Mouse (Mus musculus) limb, embryonic 13.5 days (tissue): ENCODE data around the gene Usp32. TPM values are rescaled to one million over a fixed set of nuclear protein-coding genes. Genes with fewer than 3 reads are reported as not detected.
"Not testable (repeated sequence)": the region's sequence is repeated elsewhere in the genome, so short reads cannot be mapped to it uniquely, and the experiment has no call there.

Experiments
- ATAC-seq: fragments of 200-750 bp; cut with Nextera tagmentation; 2 replicates; pipeline ENCODE4 v1.8.0; 2017; ENCODE audit warnings: low read depth, moderate number of reproducible peaks, moderate TSS enrichment; ENCODE audit not compliant: low FRiP score
- H3K27ac ChIP-seq: fragments of 300-500 bp; sonication (generic); 2 replicates; pipeline ENCODE4 v1.5.1; 2015; ENCODE audit warnings: inconsistent platforms, mild to moderate bottlenecking, moderate library complexity
- H3K27me3 ChIP-seq: fragments of 300-500 bp; sonication (generic); 2 replicates; pipeline ENCODE4 v1.6.1; 2015; ENCODE audit warnings: mild to moderate bottlenecking, inconsistent platforms
- H3K36me3 ChIP-seq: fragments of 300-500 bp; sonication (generic); 2 replicates; pipeline ENCODE4 v1.6.1; 2015; ENCODE audit warnings: inconsistent platforms, mild to moderate bottlenecking, moderate library complexity
- H3K4me1 ChIP-seq: fragments of 300-500 bp; sonication (generic); 2 replicates; pipeline ENCODE4 v1.6.1; 2015; ENCODE audit warnings: inconsistent platforms
- H3K4me2 ChIP-seq: fragments of 300-500 bp; sonication (generic); replicated peaks from 2 replicates; pipeline ENCODE4 v1.6.1; 2015; ENCODE audit warnings: inconsistent platforms, mild to moderate bottlenecking, moderate library complexity
- H3K4me3 ChIP-seq: fragments of 300-500 bp; sonication (generic); 2 replicates; pipeline ENCODE4 v1.5.1; 2015; ENCODE audit warnings: moderate library complexity, mild to moderate bottlenecking, inconsistent platforms
- H3K9ac ChIP-seq: fragments of 300-500 bp; sonication (generic); 2 replicates; pipeline ENCODE4 v1.6.1; 2015; ENCODE audit warnings: mild to moderate bottlenecking, inconsistent platforms
- H3K9me3 ChIP-seq: fragments of 300-500 bp; sonication (generic); 2 replicates; pipeline ENCODE4 v1.6.1; 2016; ENCODE audit warnings: inconsistent platforms
- WGBS: fragments of 180-500 bp; shearing (Covaris S2); methylation state at CpG from one replicate; pipeline ENCODE4 v1.1.7; 2015; 5-methylcytosine and 5-hydroxymethylcytosine counted together
- polyA plus RNA-seq: library from polyadenylated mRNA; unstranded; fragments of >200 nt; fragmentation: Nextera tagmentation; extraction: Ambion mirVana; gene quantifications from 2 replicates; pipeline ENCODE4 v1.2.1, GENCODE M21; 2015

Gene Usp32
- polyA plus RNA-seq, 1 experiment from 2014 or later = 3.7 TPM

- no peaks in the 10 kb centered on the region for H3K27me3 ChIP-seq
- 87% methylated on average over 1 of the region's 1 CpGs for WGBS
- H3K36me3 ChIP-seq = no peaks in the 10 kb centered on the region
- ATAC-seq = no peak
- H3K4me1 ChIP-seq = peaks cover 11% of the 10 kb centered on the region
- H3K27ac ChIP-seq = no peak overlapping the region
- no peak overlapping the region for H3K4me2 ChIP-seq
- no peaks in the 10 kb centered on the region for H3K9me3 ChIP-seq
- no peak overlapping the region for H3K9ac ChIP-seq
- no peak overlapping the region for H3K4me3 ChIP-seq
Measured at GRCm38 (mm10) chr11:85167503-85167902, 27.5 kb upstream of the Usp32 start.

GRCm38 (mm10) chr11:85164371-85164770 lies 24.4 kb upstream of the Usp32 start:
- no peaks in the 10 kb centered on the region for H3K27me3 ChIP-seq
- H3K9ac ChIP-seq = no peak overlapping the region
- H3K4me1 ChIP-seq = no peaks in the 10 kb centered on the region
- H3K4me3 ChIP-seq = no peak overlapping the region
- H3K27ac ChIP-seq = no peak overlapping the region
- no peak for ATAC-seq
- H3K9me3 ChIP-seq = no peaks in the 10 kb centered on the region
- H3K4me2 ChIP-seq = no peak overlapping the region
- no peaks in the 10 kb centered on the region for H3K36me3 ChIP-seq

GRCm38 (mm10) chr11:85163014-85163413 lies 23.1 kb upstream of the Usp32 start:
- H3K27ac ChIP-seq, H3K4me2 ChIP-seq, H3K9ac ChIP-seq, H3K9me3 ChIP-seq, H3K27me3 ChIP-seq, H3K36me3 ChIP-seq, H3K4me3 ChIP-seq, H3K4me1 ChIP-seq, ATAC-seq: not testable (repeated sequence)
- WGBS = 59% methylated on average over 1 of the region's 1 CpGs

- Histone ChIP-seq H3K9me3 (no peaks in the 10 kb centered on the region), H3K27me3 (no peaks in the 10 kb centered on the region), H3K4me3 (no peak overlapping the region), H3K4me1 (no peaks in the 10 kb centered on the region), H3K9ac (no peak overlapping the region), H3K27ac (no peak overlapping the region), H3K4me2 (no peak overlapping the region), H3K36me3 (no peaks in the 10 kb centered on the region)
- no peak for ATAC-seq
- WGBS = 54% methylated on average over 2 of the region's 2 CpGs
Measured at GRCm38 (mm10) chr11:85157301-85157700, 17.3 kb upstream of the Usp32 start.

GRCm38 (mm10) chr11:85152256-85152930 lies 12.4 kb upstream of the Usp32 start:
- no peaks in the 10 kb centered on the region for H3K4me1 ChIP-seq
- 74% methylated on average over 2 of the region's 2 CpGs for WGBS
- no peak overlapping the region for H3K9ac ChIP-seq
- no peak overlapping the region for H3K4me2 ChIP-seq
- no peak overlapping the region for H3K4me3 ChIP-seq
- no peaks in the 10 kb centered on the region for H3K27me3 ChIP-seq
- H3K27ac ChIP-seq = no peak overlapping the region
- ATAC-seq = no peak
- H3K9me3 ChIP-seq = no peaks in the 10 kb centered on the region
- no peaks in the 10 kb centered on the region for H3K36me3 ChIP-seq

GRCm38 (mm10) chr11:85138776-85139474 lies 1.0 kb downstream of the Usp32 start:
- Histone ChIP-seq H3K27ac (peak overlapping the region; percentile 67; the same call in 1 of the 2 replicates), H3K36me3 (no peaks in the 10 kb centered on the region), H3K27me3 (no peaks in the 10 kb centered on the region), H3K9me3 (no peaks in the 10 kb centered on the region), H3K9ac (peak overlapping the region; percentile 81), H3K4me1 (peaks cover 11% of the 10 kb centered on the region), H3K4me3 (peak overlapping the region; percentile 77), H3K4me2 (peak overlapping the region; percentile 68)
- ATAC-seq = no peak
- WGBS = 1% methylated on average over 17 of the region's 17 CpGs

GRCm38 (mm10) chr11:85131542-85131941 lies 8.4 kb downstream of the Usp32 start:
- no peaks in the 10 kb centered on the region for H3K27me3 ChIP-seq
- H3K36me3 ChIP-seq = no peaks in the 10 kb centered on the region
- no peak overlapping the region for H3K27ac ChIP-seq
- 76% methylated on average over 2 of the region's 2 CpGs for WGBS
- no peak overlapping the region for H3K9ac ChIP-seq
- no peaks in the 10 kb centered on the region for H3K4me1 ChIP-seq
- no peak overlapping the region for H3K4me3 ChIP-seq
- ATAC-seq = no peak
- H3K4me2 ChIP-seq = no peak overlapping the region
- no peaks in the 10 kb centered on the region for H3K9me3 ChIP-seq

GRCm38 (mm10) chr11:85128883-85129282 lies 11.1 kb downstream of the Usp32 start:
- H3K4me3 ChIP-seq = no peak overlapping the region

GRCm38 (mm10) chr11:85126257-85127102 lies 13.5 kb downstream of the Usp32 start:
- WGBS = 81% methylated on average over 2 of the region's 2 CpGs
- no peak overlapping the region for H3K9ac ChIP-seq
- H3K4me2 ChIP-seq = no peak overlapping the region
- no peaks in the 10 kb centered on the region for H3K36me3 ChIP-seq
- H3K27me3 ChIP-seq = no peaks in the 10 kb centered on the region
- H3K4me3 ChIP-seq = no peak overlapping the region
- H3K27ac ChIP-seq = no peak overlapping the region
- ATAC-seq = no peak
- no peaks in the 10 kb centered on the region for H3K9me3 ChIP-seq
- no peaks in the 10 kb centered on the region for H3K4me1 ChIP-seq

More at GRCm38 (mm10) chr11:85128883-85129282, 11.1 kb downstream of the Usp32 start:
- Histone ChIP-seq H3K9me3 (no peaks in the 10 kb centered on the region), H3K9ac (no peak overlapping the region), H3K4me2 (no peak overlapping the region), H3K4me1 (no peaks in the 10 kb centered on the region), H3K27ac (no peak overlapping the region), H3K27me3 (no peaks in the 10 kb centered on the region), H3K36me3 (no peaks in the 10 kb centered on the region)
- 91% methylated on average over 1 of the region's 1 CpGs for WGBS
- ATAC-seq = no peak

GRCm38 (mm10) chr11:85123267-85123992 lies 16.5 kb downstream of the Usp32 start:
- no peak for ATAC-seq
- no peak overlapping the region for H3K9ac ChIP-seq
- no peaks in the 10 kb centered on the region for H3K4me1 ChIP-seq
- H3K27me3 ChIP-seq = no peaks in the 10 kb centered on the region
- no peak overlapping the region for H3K4me3 ChIP-seq
- no peaks in the 10 kb centered on the region for H3K9me3 ChIP-seq
- no peak overlapping the region for H3K27ac ChIP-seq
- no peaks in the 10 kb centered on the region for H3K36me3 ChIP-seq
- WGBS = 87% methylated on average over 3 of the region's 3 CpGs
- no peak overlapping the region for H3K4me2 ChIP-seq

- H3K4me2 ChIP-seq = no peak overlapping the region
- no peaks in the 10 kb centered on the region for H3K27me3 ChIP-seq
- no peaks in the 10 kb centered on the region for H3K9me3 ChIP-seq
- no peak overlapping the region for H3K9ac ChIP-seq
- H3K36me3 ChIP-seq = no peaks in the 10 kb centered on the region
- no peaks in the 10 kb centered on the region for H3K4me1 ChIP-seq
- no peak for ATAC-seq
- H3K27ac ChIP-seq = no peak overlapping the region
- 81% methylated on average over 1 of the region's 1 CpGs for WGBS
- H3K4me3 ChIP-seq = no peak overlapping the region
Measured at GRCm38 (mm10) chr11:85122073-85122472, 17.9 kb downstream of the Usp32 start.

GRCm38 (mm10) chr11:85117160-85117559 lies 22.8 kb downstream of the Usp32 start:
- Histone ChIP-seq H3K27me3 (no peaks in the 10 kb centered on the region), H3K27ac (no peak overlapping the region), H3K36me3 (no peaks in the 10 kb centered on the region), H3K4me3 (no peak overlapping the region), H3K9me3 (no peaks in the 10 kb centered on the region), H3K4me2 (no peak overlapping the region), H3K4me1 (no peaks in the 10 kb centered on the region), H3K9ac (no peak overlapping the region)
- ATAC-seq = no peak
